Comparison of ENCODE assay signal across 19 mouse cellular contexts in genomic region chr1:134836909-134837480, GRCm38 (mm10).
DNase-seq lines count a peak whose midpoint lies in the region; ATAC-seq and TF ChIP-seq lines count a peak whose summit lies in the region.
"Had no signal": no experiment of that assay in that cellular context is flagged by ENCODE, and none has a peak within 500 bp of the region (broad histone marks: within the 10 kb centered on the region; RNA-seq: fewer than 3 reads in every experiment).

No protein-coding gene starts in this region.

- WGBS in liver, adult 2 months: 90% methylated on average over 10 of the region's 10 CpGs
- WGBS in liver, embryonic 12.5 days (ENCODE audit: insufficient replicate concordance): 81% methylated on average over 10 of the region's 10 CpGs
- 53% methylated on average over 10 of the region's 10 CpGs for WGBS in hindbrain, postnatal 0 days

- no peak overlapping the region for H3K4me2 ChIP-seq in liver, embryonic 12.5 days
- H3K4me2 ChIP-seq in hindbrain, postnatal 0 days (ENCODE audit: low read depth, low read length): no peak overlapping the region
- H3K4me2 ChIP-seq: heart, embryonic 12.5 days; midbrain, embryonic 12.5 days had no signal

- no peak overlapping the region for H3K27ac ChIP-seq in liver, adult 2 months (replicated peaks; ENCODE audit: insufficient read depth, low read depth, low read length)
- no peak overlapping the region for H3K27ac ChIP-seq in liver, embryonic 12.5 days
- no peak overlapping the region for H3K27ac ChIP-seq in hindbrain, postnatal 0 days
- H3K27ac ChIP-seq: liver, embryonic 14.5 days; midbrain, embryonic 12.5 days had no signal

- H3K4me3 ChIP-seq in liver, adult 2 months (ENCODE audit: insufficient read depth, low read depth, low read length): no peak overlapping the region
- no peak overlapping the region for H3K4me3 ChIP-seq in liver, embryonic 12.5 days
- H3K4me3 ChIP-seq in hindbrain, postnatal 0 days (ENCODE audit: low read length): no peak overlapping the region
- H3K4me3 ChIP-seq: heart, embryonic 12.5 days; midbrain, embryonic 12.5 days had no signal

- H3K9me3 ChIP-seq in liver, embryonic 12.5 days (replicated peaks): no peaks in the 10 kb centered on the region
- no peaks in the 10 kb centered on the region for H3K9me3 ChIP-seq in hindbrain, postnatal 0 days (ENCODE audit: low read length)
- H3K9me3 ChIP-seq: G1E; heart, embryonic 12.5 days; midbrain, embryonic 12.5 days had no signal

- no peaks in the 10 kb centered on the region for H3K27me3 ChIP-seq in liver, adult 2 months (ENCODE audit: control insufficient read depth, insufficient read depth, low read length)
- H3K27me3 ChIP-seq in liver, embryonic 12.5 days (replicated peaks): no peaks in the 10 kb centered on the region
- H3K27me3 ChIP-seq in hindbrain, postnatal 0 days (ENCODE audit: insufficient read depth, low read length): no peaks in the 10 kb centered on the region
- H3K27me3 ChIP-seq: heart, embryonic 12.5 days; midbrain, embryonic 12.5 days had no signal

- no peaks in the 10 kb centered on the region for H3K4me1 ChIP-seq in liver, adult 2 months (ENCODE audit: control insufficient read depth, insufficient read depth, low read length)
- H3K4me1 ChIP-seq in liver, embryonic 12.5 days: no peaks in the 10 kb centered on the region
- H3K4me1 ChIP-seq in hindbrain, postnatal 0 days (ENCODE audit: insufficient read depth, low read length): no peaks in the 10 kb centered on the region
- H3K4me1 ChIP-seq: heart, embryonic 12.5 days; midbrain, embryonic 12.5 days had no signal

- no peak for ATAC-seq in liver, embryonic 12.5 days
- peak; percentile 61; the same call in 1 of the 2 replicates for ATAC-seq in hindbrain, postnatal 0 days

- H3K36me3 ChIP-seq in liver, adult 2 months (ENCODE audit: control insufficient read depth, insufficient read depth, low read length): peaks cover 40% of the 10 kb centered on the region
- peaks cover 50% of the 10 kb centered on the region for H3K36me3 ChIP-seq in liver, embryonic 12.5 days
- peaks cover 28% of the 10 kb centered on the region for H3K36me3 ChIP-seq in hindbrain, postnatal 0 days (ENCODE audit: insufficient read depth, low read length)

- peak; percentile 13 for DNase-seq in embryo, embryonic 10.5 days (ENCODE audit: low spot score)
- no peak for DNase-seq in embryo, embryonic 9.5 days (ENCODE audit: extremely low spot score)
- DNase-seq in liver, adult 2 months (ENCODE audit: extremely low read depth, low read depth, low spot score): no peak
- DNase-seq in brain, adult 2 months (ENCODE audit: low read depth, low spot score): peak; percentile 75
- peak; percentile 42 for DNase-seq in hindbrain, postnatal 0 days (ENCODE audit: low spot score)
- DNase-seq in Muller cell, postnatal 12 days (ENCODE audit: inconsistent ontology term): no peak
- no peak for DNase-seq in right cerebral cortex, postnatal 10 days (ENCODE audit: low spot score in 2 of 2)
- DNase-seq: adrenal gland, postnatal 10 days; kidney, adult 9 months; layer of hippocampus, postnatal 36 days; left cerebral cortex, postnatal 4 days; lung, postnatal 14 days; right cerebral cortex, adult 18-20 months; thymus, postnatal 14 days had no signal

- TF ChIP-seq CTCF in liver, adult 2 months (IDR thresholded peaks at IDR 0.05; ENCODE audit: low read depth, low read length): 0 out of 2 replicates have a peak, but pooled peaks have one; percentile 4
- TF ChIP-seq CTCF in hindbrain, postnatal 0 days (IDR thresholded peaks at IDR 0.05; ENCODE audit: low read depth): peak; percentile 28

- no peak overlapping the region for H3K9ac ChIP-seq in liver, adult 2 months (ENCODE audit: low read depth, low read length)
- H3K9ac ChIP-seq in liver, embryonic 12.5 days: no peak overlapping the region
- H3K9ac ChIP-seq in hindbrain, postnatal 0 days (replicated peaks; ENCODE audit: low read length): no peak overlapping the region
- H3K9ac ChIP-seq: heart, embryonic 12.5 days; liver, embryonic 14.5 days; midbrain, embryonic 12.5 days had no signal

- H3K79me2 ChIP-seq in liver, adult 2 months (ENCODE audit: control insufficient read depth, insufficient read depth, low read length): no peaks in the 10 kb centered on the region

- TF ChIP-seq POLR2A in liver, adult 2 months (IDR thresholded peaks at IDR 0.05; ENCODE audit: extremely low read depth, insufficient read depth, low read length): no peak

Comparison
In these comparisons a context has a peak if more than half of its experiments do, and no peak if none do; other contexts are left out.
1. DNase-seq: peak in embryo, embryonic 10.5 days (single experiment), brain, adult 2 months (single experiment) and hindbrain, postnatal 0 days (single experiment); none in embryo, embryonic 9.5 days (single experiment), liver, adult 2 months (single experiment), Muller cell, postnatal 12 days (single experiment) and right cerebral cortex, postnatal 10 days (0 of 2).